Mouse (Mus musculus) brown adipose tissue, adult 24 weeks (tissue): Measurements from ENCODE around the gene Trim29. TPM values are rescaled to one million over a fixed set of nuclear protein-coding genes. Genes with fewer than 3 reads are reported as not detected.

ENCODE experiments used
- H3K27ac ChIP-seq: fragments of 200-500 bp; replicated peaks from 2 replicates; pipeline ENCODE4 v1.5.1; 2012; ENCODE audit warnings: low read depth, mild to moderate bottlenecking, low read length
- H3K4me1 ChIP-seq: fragments of 200-500 bp; 2 replicates; pipeline ENCODE4 v1.6.1; 2012; ENCODE audit warnings: low read length, mixed read lengths; ENCODE audit not compliant: control insufficient read depth, insufficient read depth, insufficient read length
- H3K4me3 ChIP-seq: fragments of 200-500 bp; 2 replicates; pipeline ENCODE4 v1.5.1; 2012; ENCODE audit warnings: low read depth, mild to moderate bottlenecking, low read length, moderate library complexity; ENCODE audit not compliant: insufficient read depth
- polyA plus RNA-seq: library from polyadenylated mRNA; stranded (reverse); fragments of >200 nt; gene quantifications from 2 replicates; pipeline ENCODE4 v1.2.4, GENCODE M21; 2012; ENCODE audit not compliant: missing spikeins, insufficient read depth, insufficient read length

Gene Trim29
- polyA plus RNA-seq, 1 experiment: 0.52 TPM

DNA sequence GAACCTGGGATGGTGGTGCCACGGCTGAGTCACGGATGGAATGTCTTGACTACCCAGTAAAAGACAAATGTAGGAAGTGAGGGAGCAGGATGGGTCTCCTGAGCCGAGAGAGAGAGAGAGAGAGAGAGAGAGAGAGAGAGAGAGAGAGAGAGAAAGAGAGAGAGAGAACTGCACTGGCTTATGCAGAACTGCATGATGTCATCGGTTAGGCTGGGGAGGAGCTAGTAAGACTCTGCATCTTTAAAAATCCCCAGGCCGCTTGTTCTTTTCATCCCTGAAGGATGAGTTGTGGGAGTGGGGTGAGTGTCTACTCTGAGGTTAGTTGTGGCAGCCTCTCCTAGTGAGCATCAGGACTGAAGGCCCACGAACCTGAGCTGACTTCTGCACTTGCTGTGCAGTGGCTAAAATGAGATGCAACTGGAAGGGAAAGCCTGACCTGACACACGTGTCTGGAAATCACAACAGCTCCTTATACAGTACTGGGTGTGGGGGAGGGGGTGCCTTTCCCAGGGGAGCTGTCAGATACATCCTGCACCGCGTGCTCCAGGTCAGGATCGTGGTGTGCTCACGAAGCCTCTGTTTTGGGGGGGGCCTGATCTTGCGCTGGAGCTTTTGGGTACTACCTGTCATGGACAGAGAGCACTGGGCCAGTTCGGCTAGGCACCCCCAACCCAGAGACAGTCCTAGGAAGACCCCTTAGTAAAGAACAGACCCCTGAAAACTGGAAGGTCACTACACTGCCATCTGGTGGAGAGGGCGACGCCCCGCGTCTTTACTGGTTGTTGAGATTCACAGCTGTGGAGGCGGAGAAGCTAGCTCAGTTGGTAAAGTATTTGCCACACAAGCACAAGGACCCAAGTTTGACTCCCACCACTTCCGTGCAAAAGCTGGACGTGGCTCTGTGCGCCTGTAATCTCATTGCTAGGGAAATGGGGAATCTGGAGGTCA is 16.8 kb downstream of the Trim29 start:
- Histone ChIP-seq H3K4me1 (peaks cover 4% of the 10 kb centered on the region; the same call in 1 of the 2 replicates), H3K27ac (no peak overlapping the region), H3K4me3 (no peak overlapping the region)

DNA sequence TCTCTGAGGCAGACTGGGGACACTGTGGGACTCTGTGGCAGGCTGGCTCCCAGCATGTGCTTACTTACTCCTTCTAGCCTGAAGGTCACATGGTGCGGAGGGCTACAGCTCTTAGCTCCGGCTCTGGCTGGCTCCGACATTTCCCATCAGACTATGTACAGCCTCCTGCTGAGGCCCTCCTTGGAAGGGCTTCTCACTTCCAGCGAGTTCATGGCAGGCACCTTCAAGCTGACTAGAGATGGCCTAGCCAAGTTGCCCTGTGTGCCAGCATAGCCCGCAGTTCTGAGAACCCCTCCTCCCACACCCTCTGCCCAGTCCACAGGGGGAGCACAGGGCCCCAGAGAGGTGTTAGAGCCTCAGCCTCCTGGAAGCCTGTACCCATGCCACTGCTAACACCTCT is 19.8 kb downstream of the Trim29 start:
- Histone ChIP-seq H3K4me1 (peaks cover 4% of the 10 kb centered on the region; the same call in 1 of the 2 replicates), H3K4me3 (no peak overlapping the region), H3K27ac (no peak overlapping the region)

DNA sequence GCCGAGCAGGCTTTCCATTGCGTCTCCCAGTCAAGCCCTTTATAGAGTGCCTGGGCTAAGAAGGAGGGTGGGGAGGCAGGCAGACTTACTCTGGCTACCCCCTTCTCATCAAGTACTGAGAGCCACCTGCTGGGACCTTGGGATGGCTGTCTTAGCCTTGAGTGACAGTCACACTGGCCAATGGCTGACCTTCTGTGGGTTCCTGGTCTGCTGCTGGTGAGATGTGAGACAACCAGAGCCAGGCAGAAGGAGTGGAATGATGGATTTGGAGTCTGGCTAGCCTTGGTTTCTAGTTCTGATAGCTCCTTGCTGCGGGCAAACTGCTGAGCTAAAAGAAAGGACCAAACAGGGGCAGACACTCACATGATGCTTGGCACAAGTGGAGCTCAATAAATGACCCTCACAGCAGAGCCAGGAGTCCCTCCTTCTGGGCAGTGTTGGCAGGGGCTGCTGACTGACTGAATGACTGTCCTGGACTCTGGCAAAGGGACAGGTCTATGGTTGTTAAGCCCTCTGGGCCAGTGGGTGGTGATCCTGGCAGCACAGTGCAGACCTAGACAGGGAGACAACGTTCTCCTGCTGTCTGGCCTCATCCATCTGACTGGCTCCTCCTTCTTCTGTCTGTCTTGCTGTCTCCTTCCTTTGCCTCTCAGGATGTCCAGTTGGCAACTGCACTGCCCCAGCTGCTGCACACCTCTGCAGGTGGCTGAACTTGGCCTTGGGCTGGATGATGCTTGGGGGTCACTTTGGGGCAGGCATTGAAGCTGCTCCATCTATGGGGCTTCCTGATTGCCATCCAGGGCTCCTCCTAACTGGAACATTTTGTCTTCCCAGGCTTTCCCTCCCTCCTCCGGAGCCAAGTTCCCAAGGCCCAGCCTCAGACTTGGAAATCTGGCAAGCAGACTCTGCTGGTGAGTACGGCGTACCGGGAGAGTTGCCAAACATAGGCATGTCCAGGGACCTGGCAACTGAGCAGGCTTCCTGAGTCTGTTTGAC is 21.1 kb downstream of the Trim29 start:
- Histone ChIP-seq H3K27ac (no peak overlapping the region), H3K4me1 (peaks cover 4% of the 10 kb centered on the region; the same call in 1 of the 2 replicates), H3K4me3 (no peak overlapping the region)

DNA sequence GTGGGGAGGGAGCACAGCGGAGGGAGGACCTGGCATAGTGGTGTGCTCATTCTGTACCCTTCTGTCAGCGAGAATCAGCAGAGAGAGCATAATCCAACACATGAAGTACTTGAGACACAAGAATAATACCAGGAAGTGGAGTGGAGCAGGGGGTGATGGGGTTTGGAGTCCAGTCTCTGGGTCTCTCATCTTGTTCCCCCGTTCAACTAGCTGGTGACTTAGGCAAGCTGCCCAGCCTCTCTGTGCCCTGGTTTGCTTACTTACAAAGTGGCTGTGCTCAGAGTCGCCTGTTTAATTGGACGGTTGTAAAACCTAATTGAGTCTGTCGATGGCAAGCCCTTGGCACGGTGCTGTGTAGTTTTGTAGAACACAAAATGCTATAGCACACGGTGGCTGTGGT is 23.8 kb downstream of the Trim29 start:
- Histone ChIP-seq H3K4me1 (peaks cover 4% of the 10 kb centered on the region; the same call in 1 of the 2 replicates), H3K4me3 (no peak overlapping the region), H3K27ac (no peak overlapping the region)

DNA sequence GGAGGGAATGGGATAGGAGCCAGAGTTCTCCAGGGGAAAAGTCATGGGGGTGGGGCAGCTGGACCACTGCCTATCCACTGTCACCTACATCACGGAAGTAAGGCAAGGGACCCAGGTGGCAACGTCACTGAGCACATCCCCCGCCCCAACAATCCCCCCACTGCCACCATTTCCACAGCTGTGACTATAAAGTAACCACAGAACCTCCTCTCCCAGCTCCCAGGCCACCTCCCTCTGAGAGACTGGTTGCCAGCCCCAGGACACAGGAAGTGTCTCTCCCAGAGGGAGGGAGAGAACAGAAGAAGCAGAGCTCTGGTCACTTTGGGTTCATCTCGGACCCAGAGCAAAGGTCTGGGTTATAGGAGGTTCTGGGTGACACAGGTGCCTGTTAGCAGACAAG is 27.0 kb downstream of the Trim29 start:
- no peaks in the 10 kb centered on the region for H3K4me1 ChIP-seq
- H3K27ac ChIP-seq: no peak overlapping the region
- H3K4me3 ChIP-seq: no peak overlapping the region

DNA sequence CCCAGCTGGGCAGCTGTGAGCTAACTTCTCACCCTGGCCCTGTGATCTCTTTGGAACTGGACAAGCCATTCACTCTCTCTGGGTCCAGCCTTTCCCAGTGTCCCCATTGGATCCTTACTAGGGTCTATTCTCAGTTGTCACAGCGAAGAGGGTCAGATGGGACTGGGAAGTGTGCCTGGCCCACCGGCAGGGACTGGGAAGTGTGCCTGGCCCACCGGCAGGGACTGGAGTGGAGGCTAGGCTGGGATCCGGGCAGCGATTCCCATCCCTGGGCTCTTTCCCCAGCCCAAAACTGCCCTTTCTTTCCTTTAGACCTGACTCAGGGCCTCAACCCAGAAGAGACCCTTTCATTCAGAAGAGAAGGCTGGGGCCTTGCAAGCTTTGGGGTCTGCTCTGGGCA is 27.4 kb downstream of the Trim29 start:
- Histone ChIP-seq H3K4me3 (no peak overlapping the region), H3K4me1 (no peaks in the 10 kb centered on the region), H3K27ac (no peak overlapping the region)

DNA sequence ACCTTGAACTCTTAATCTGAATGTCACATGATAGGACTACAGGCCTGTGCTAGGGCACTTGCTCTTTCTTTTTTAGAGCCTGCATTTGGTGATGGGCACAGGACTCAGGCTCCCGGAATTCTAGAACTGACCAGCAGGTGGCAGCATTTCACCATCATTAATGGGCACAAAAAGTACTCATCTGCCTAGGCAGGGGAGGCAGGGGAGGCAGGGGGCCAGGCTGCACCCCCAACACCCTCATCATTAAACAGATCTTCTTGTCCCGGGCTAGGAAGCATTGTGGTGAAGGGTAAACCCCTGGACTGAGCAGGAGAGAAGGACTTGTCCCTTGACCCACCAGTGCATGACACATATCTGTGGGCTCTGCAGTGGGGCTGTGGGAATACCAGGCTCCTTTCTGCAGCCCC is 29.0 kb downstream of the Trim29 start:
- H3K4me1 ChIP-seq: no peaks in the 10 kb centered on the region
- H3K4me3 ChIP-seq: no peak overlapping the region
- no peak overlapping the region for H3K27ac ChIP-seq

DNA sequence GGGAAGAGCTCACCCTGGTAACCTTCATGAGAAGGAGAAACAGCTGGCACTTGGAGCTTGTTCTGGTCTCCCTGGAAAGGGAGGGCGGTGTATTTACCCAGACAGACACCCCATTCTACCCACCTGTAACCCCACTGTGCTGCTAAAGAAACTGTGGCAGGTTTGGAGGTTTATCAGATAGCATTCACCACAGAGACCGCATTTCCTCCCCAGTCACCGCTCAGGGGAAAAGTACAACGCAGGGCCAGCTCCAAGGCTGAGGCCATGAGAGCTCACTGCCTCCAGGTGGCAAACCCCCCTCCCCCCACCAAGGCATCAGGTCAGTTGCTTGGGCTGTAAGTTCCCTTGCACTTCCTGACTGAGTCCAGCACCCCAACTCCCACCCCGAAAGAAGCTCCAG is 39.4 kb downstream of the Trim29 start:
- Histone ChIP-seq H3K4me1 (no peaks in the 10 kb centered on the region), H3K4me3 (no peak overlapping the region), H3K27ac (no peak overlapping the region)

DNA sequence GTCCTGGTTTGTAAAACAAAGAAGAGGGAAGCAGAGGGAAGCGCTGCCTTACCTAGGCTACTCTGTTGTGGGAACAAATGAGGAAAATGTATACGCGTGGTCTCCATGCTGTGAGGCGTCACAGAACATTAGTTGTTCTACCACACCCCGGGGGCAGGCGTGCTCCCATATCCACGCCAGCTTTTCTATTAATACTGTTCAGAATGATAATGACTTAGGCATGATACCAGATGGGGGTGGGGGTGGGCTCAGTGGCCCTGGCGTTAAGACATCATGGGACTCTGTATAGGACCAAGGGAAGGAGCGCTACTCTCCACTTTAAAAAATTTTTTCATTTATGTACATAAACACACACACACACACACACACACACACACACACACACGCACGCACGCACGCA is 40.4 kb downstream of the Trim29 start:
- Histone ChIP-seq H3K4me1 (no peaks in the 10 kb centered on the region), H3K27ac (no peak overlapping the region), H3K4me3 (no peak overlapping the region)

DNA sequence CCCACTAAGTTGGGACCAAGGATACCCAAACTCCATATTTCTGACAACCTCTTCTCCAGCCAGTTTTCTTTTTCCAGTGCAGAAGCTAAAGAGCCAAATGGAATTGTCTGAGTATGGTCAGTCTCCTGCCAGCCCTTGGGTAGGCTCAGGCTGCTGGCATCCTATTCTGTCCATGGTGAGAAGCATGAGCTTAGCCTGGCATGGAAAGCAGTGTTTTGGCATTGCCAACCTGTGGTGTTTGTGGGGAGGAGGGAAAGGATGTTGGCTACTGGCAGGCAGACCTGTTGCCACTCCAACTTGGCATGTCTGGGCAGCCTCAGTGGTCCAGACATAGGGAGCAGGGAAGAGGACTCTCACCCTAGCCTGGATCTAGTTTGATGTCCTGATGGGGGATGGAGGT is 46.4 kb downstream of the Trim29 start:
- no peaks in the 10 kb centered on the region for H3K4me1 ChIP-seq
- H3K4me3 ChIP-seq: no peak overlapping the region
- H3K27ac ChIP-seq: no peak overlapping the region

DNA sequence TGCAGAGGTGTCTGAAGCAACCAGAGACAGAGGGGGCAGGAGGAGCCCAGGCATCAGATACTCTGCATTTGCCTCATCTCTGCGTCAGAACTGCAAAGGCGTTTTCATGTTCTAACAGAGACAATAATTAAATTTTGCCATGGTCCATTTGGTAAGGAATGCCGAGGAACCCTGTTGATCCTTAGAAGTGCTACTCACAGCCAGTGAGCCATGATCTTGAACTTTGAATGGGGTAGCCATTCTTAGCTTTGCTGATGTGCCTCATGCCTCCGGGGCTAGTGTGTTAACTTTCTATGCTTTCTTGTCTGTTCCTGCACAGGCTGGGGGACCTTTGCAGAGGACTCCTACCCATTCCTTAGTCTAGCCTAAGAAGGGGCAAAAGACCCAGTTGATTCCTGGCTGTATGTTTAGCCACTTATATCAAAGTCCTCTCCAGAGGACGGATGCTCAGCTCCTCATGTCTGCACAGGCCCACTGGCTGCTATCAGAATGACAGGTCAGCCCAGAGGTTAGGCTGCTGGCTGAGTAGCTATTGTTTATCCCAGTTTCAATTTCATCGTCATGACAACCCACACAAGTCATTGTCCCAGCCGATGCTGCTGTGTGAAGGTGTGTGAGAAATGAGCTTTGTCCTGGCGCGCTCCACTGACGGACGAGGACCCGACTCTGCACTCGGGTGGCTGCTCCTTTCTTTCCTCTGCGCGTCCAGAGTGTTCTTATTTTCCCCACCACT is 48.1 kb downstream of the Trim29 start:
- Histone ChIP-seq H3K4me3 (no peak overlapping the region), H3K27ac (no peak overlapping the region), H3K4me1 (no peaks in the 10 kb centered on the region)

DNA sequence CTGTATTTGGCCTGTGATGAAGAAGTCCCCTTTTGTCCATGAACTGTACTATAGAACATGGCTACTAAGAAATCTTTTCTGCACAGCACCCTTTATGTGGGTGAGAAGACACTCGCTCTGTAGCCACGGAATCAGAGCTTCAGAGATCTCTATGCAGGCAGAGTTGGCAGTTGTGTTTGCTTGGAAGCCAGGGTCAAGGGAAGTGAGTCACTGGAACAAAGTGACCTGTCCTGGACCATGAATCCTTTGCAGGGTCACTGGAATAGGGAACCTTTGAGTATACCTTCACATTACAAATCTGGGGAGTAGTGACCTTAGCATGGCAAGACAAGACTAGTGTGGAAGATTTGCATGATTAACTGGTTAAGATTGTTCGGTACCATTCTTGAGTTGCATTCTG is 58.1 kb downstream of the Trim29 start:
- Histone ChIP-seq H3K4me3 (no peak overlapping the region), H3K27ac (no peak overlapping the region), H3K4me1 (no peaks in the 10 kb centered on the region)

DNA sequence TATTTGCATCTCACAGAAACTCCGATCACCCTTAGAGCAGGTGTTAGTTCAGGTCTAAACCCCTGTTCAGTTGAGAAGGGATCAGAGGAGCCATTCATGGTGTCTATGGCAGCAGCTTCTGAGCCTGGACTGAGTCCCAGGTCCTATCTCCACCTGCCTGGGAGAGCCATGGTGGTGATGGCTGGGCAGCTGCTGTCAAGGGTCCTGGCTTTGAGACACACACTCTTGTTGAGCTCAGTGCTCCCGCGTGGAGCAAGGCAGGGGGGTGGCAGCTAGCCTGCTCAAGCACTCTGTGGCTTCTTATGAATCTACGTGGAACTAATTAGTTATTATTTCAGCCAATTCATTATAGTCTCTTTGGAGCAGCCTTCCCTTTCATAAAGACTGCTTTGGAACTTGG is 73.2 kb downstream of the Trim29 start:
- Histone ChIP-seq H3K27ac (no peak overlapping the region), H3K4me3 (no peak overlapping the region), H3K4me1 (no peaks in the 10 kb centered on the region)

DNA sequence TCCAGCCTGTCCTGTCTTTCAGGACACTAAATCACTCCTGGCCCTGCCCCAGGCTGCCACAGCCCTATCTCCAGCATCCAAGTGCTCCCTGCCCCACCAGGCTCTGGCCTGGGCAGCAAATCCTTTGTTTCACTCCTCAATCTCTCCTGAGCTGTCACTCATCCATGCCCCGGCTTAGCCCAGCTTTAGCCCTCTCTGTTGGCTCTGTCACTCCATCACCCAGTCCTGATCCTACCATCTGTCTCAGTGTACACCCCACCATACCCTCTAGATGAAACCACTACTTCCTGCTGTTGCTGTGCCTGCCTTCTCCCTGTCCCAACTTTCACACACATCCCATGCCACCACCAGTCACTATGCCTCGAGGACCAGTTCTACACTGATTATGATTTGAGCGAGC is 73.8 kb downstream of the Trim29 start:
- Histone ChIP-seq H3K27ac (no peak overlapping the region), H3K4me3 (no peak overlapping the region), H3K4me1 (no peaks in the 10 kb centered on the region)
